11 mouse cellular contexts compared by ENCODE assay signal in the genomic region with DNA sequence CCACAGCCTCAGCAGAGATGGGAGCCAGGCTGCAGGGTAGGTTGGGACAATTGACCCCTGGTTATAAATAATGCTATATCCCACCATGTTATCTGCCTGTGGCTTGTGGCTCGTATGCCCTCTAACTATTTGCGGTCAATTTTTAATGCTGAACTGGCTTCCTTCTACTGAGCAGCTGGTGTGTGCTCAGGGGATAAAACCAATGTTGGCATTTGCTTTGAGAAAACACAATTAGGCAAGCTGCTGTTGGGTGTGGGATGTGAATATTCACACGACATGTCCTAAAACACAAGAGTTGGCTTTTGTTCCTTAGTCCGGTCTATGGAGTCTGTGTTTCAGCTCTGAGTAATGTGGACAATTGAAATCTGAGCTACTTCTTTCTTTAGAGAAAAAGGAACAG.
DNase-seq lines count a peak whose midpoint lies in the region; ATAC-seq and TF ChIP-seq lines count a peak whose summit lies in the region.
"Had no signal": no experiment of that assay in that cellular context is flagged by ENCODE, and none has a peak within 500 bp of the region (broad histone marks: within the 10 kb centered on the region; RNA-seq: fewer than 3 reads in every experiment).

No protein-coding gene starts in this region.

- no peak for TF ChIP-seq EP300 in heart, adult 2 months (IDR thresholded peaks at IDR 0.05; ENCODE audit: insufficient read depth, low read depth, low read length)

- no peak overlapping the region for H3K4me3 ChIP-seq in heart, adult 2 months
- H3K4me3 ChIP-seq in embryonic facial prominence, embryonic 14.5 days (ENCODE audit: low read depth, low read length), result no peak overlapping the region
- H3K4me3 ChIP-seq in hindbrain, embryonic 15.5 days, result no peak overlapping the region
- no peak overlapping the region for H3K4me3 ChIP-seq in neural tube, embryonic 12.5 days
- H3K4me3 ChIP-seq: heart, embryonic 12.5 days; limb, embryonic 13.5 days had no signal

- H3K27me3 ChIP-seq in heart, adult 2 months (ENCODE audit: control insufficient read depth, insufficient read depth, low read length), result no peaks in the 10 kb centered on the region
- H3K27me3 ChIP-seq in embryonic facial prominence, embryonic 14.5 days (replicated peaks; ENCODE audit: control insufficient read depth, insufficient read depth, low read length), result no peaks in the 10 kb centered on the region
- no peaks in the 10 kb centered on the region for H3K27me3 ChIP-seq in hindbrain, embryonic 15.5 days
- H3K27me3 ChIP-seq in neural tube, embryonic 12.5 days (replicated peaks), result no peaks in the 10 kb centered on the region
- H3K27me3 ChIP-seq: heart, embryonic 12.5 days had no signal

- WGBS in heart, adult 2 months, result 79% methylated on average over 4 of the region's 4 CpGs
- WGBS in embryonic facial prominence, embryonic 14.5 days, result 73% methylated on average over 4 of the region's 4 CpGs
- WGBS in hindbrain, embryonic 15.5 days, result 21% methylated on average over 4 of the region's 4 CpGs
- 12% methylated on average over 4 of the region's 4 CpGs for WGBS in neural tube, embryonic 12.5 days

- DNase-seq in heart, adult 11 months, result peak; percentile 68
- DNase-seq in heart, adult 2 months, result no peak
- DNase-seq in embryonic facial prominence, embryonic 14.5 days (ENCODE audit: low spot score), result no peak
- no peak for DNase-seq in urinary bladder, postnatal 14 days (ENCODE audit: low spot score)
- DNase-seq in yolk sac, embryonic 10.5 days (ENCODE audit: low spot score), result no peak
- no peak for DNase-seq in gastrocnemius, postnatal 4 days (ENCODE audit: low spot score in 2 of 2)
- DNase-seq: kidney, adult 2 months had no signal

- TF ChIP-seq POLR2A in heart, adult 2 months (IDR thresholded peaks at IDR 0.05; ENCODE audit: insufficient read depth, low read depth, low read length), result no peak

- peaks cover 3% of the 10 kb centered on the region; the same call in 1 of the 2 replicates for H3K4me1 ChIP-seq in heart, adult 2 months (ENCODE audit: control insufficient read depth, insufficient read depth, low read length)
- H3K4me1 ChIP-seq in embryonic facial prominence, embryonic 14.5 days (ENCODE audit: control insufficient read depth, insufficient read depth, low read length), result peaks cover 6% of the 10 kb centered on the region; the same call in 1 of the 2 replicates
- H3K4me1 ChIP-seq in hindbrain, embryonic 15.5 days (replicated peaks), result peaks cover 39% of the 10 kb centered on the region
- H3K4me1 ChIP-seq in neural tube, embryonic 12.5 days, result peaks cover 37% of the 10 kb centered on the region

- TF ChIP-seq CTCF in heart, adult 2 months (IDR thresholded peaks at IDR 0.05), result no peak

- H3K4me2 ChIP-seq in embryonic facial prominence, embryonic 14.5 days (ENCODE audit: low read depth, low read length), result no peak overlapping the region
- no peak overlapping the region for H3K4me2 ChIP-seq in hindbrain, embryonic 15.5 days
- H3K4me2 ChIP-seq in neural tube, embryonic 12.5 days (replicated peaks), result peak overlapping the region; percentile 41

- H3K79me2 ChIP-seq in heart, adult 2 months (replicated peaks; ENCODE audit: control insufficient read depth, insufficient read depth, low read length), result no peaks in the 10 kb centered on the region

- H3K27ac ChIP-seq in heart, adult 2 months, result no peak overlapping the region
- peak overlapping the region; percentile 56; the same call in 1 of the 2 replicates for H3K27ac ChIP-seq in embryonic facial prominence, embryonic 14.5 days (replicated peaks; ENCODE audit: low read depth, low read length)
- peak overlapping the region; percentile 91 for H3K27ac ChIP-seq in hindbrain, embryonic 15.5 days (replicated peaks)
- peak overlapping the region; percentile 93 for H3K27ac ChIP-seq in neural tube, embryonic 12.5 days

- no peaks in the 10 kb centered on the region for H3K36me3 ChIP-seq in heart, adult 2 months (ENCODE audit: control insufficient read depth, insufficient read depth, low read length)
- no peaks in the 10 kb centered on the region for H3K36me3 ChIP-seq in embryonic facial prominence, embryonic 14.5 days (ENCODE audit: control insufficient read depth, insufficient read depth, low read length)
- no peaks in the 10 kb centered on the region for H3K36me3 ChIP-seq in hindbrain, embryonic 15.5 days
- no peaks in the 10 kb centered on the region for H3K36me3 ChIP-seq in neural tube, embryonic 12.5 days
- H3K36me3 ChIP-seq: heart, embryonic 12.5 days; limb, embryonic 13.5 days had no signal

- ATAC-seq in embryonic facial prominence, embryonic 14.5 days (ENCODE audit: low read depth), result 0 out of 2 replicates have a peak, but pooled peaks have one; percentile 28
- ATAC-seq in hindbrain, embryonic 15.5 days (ENCODE audit: low FRiP score, low read depth), result no peak
- ATAC-seq in neural tube, embryonic 12.5 days (ENCODE audit: low FRiP score, low read depth), result peak; percentile 22; the same call in 1 of the 2 replicates

- H3K9me3 ChIP-seq in embryonic facial prominence, embryonic 14.5 days (ENCODE audit: control insufficient read depth, low read length), result no peaks in the 10 kb centered on the region
- H3K9me3 ChIP-seq in hindbrain, embryonic 15.5 days, result no peaks in the 10 kb centered on the region
- H3K9me3 ChIP-seq in neural tube, embryonic 12.5 days, result no peaks in the 10 kb centered on the region
- H3K9me3 ChIP-seq: heart, embryonic 12.5 days; limb, embryonic 13.5 days had no signal

- intact Hi-C loops in heart, adult 2 months (cut with DNase I), result no loop called here

- no peak overlapping the region for H3K9ac ChIP-seq in heart, adult 2 months (ENCODE audit: low read depth, low read length)
- H3K9ac ChIP-seq in embryonic facial prominence, embryonic 14.5 days (ENCODE audit: low read depth, low read length), result no peak overlapping the region
- no peak overlapping the region for H3K9ac ChIP-seq in hindbrain, embryonic 15.5 days
- H3K9ac ChIP-seq in neural tube, embryonic 12.5 days, result no peak overlapping the region
- H3K9ac ChIP-seq: heart, embryonic 12.5 days; limb, embryonic 13.5 days had no signal
